Mouse (Mus musculus): ENCODE data around the gene Scn1b. TPM values are rescaled to one million over a fixed set of nuclear protein-coding genes. Genes with fewer than 3 reads are reported as not detected.

The Scn1b gene
- total and polyA plus RNA-seq, 3 experiments: 31.8 to 41.9 (median 32.5) TPM

- intact Hi-C loops (cut with DNase I): loop anchor here (5.0 kb wide), 2 partner anchors 103 to 138 kb away; partner anchors contain the start of gene Usf2
- Histone ChIP-seq H3K79me2 (replicated peaks; ENCODE audit: control insufficient read depth, insufficient read depth, low read length) (no peaks in the 10 kb centered on the region), H3K27ac (no peak overlapping the region), H3K27me3 (ENCODE audit: control insufficient read depth, insufficient read depth, low read length) (no peaks in the 10 kb centered on the region), H3K9ac (ENCODE audit: low read depth, low read length) (no peak overlapping the region), H3K36me3 (ENCODE audit: control insufficient read depth, insufficient read depth, low read length) (no peaks in the 10 kb centered on the region), H3K4me1 (ENCODE audit: control insufficient read depth, insufficient read depth, low read length) (no peaks in the 10 kb centered on the region), H3K4me3 (no peak overlapping the region)
- no peak for DNase-seq
- TF ChIP-seq CTCF (IDR thresholded peaks at IDR 0.05): peak; percentile 45
- TF ChIP-seq EP300 (IDR thresholded peaks at IDR 0.05; ENCODE audit: insufficient read depth, low read depth, low read length): no peak
- 36% methylated on average over 12 of the region's 12 CpGs for WGBS
Observed at GRCm38 (mm10) chr7:31094774-31095501, 31.9 kb downstream of the Scn1b start.

- no peak for DNase-seq
- TF ChIP-seq CTCF (IDR thresholded peaks at IDR 0.05) (no peak), EP300 (IDR thresholded peaks at IDR 0.05; ENCODE audit: insufficient read depth, low read depth, low read length) (no peak), POLR2A (IDR thresholded peaks at IDR 0.05; ENCODE audit: insufficient read depth, low read depth, low read length) (no peak)
- Histone ChIP-seq H3K27ac (peak overlapping the region; percentile 12; the same call in 1 of the 2 replicates), H3K36me3 (ENCODE audit: control insufficient read depth, insufficient read depth, low read length) (no peaks in the 10 kb centered on the region), H3K4me3 (no peak overlapping the region), H3K79me2 (replicated peaks; ENCODE audit: control insufficient read depth, insufficient read depth, low read length) (no peaks in the 10 kb centered on the region), H3K27me3 (ENCODE audit: control insufficient read depth, insufficient read depth, low read length) (no peaks in the 10 kb centered on the region), H3K9ac (ENCODE audit: low read depth, low read length) (no peak overlapping the region), H3K4me1 (ENCODE audit: control insufficient read depth, insufficient read depth, low read length) (peaks cover 7% of the 10 kb centered on the region)
- intact Hi-C loops (cut with DNase I): no loop called here
- WGBS: 74% methylated on average over 2 of the region's 2 CpGs
Observed at GRCm38 (mm10) chr7:31089721-31090120, 37.1 kb downstream of the Scn1b start.

DNA sequence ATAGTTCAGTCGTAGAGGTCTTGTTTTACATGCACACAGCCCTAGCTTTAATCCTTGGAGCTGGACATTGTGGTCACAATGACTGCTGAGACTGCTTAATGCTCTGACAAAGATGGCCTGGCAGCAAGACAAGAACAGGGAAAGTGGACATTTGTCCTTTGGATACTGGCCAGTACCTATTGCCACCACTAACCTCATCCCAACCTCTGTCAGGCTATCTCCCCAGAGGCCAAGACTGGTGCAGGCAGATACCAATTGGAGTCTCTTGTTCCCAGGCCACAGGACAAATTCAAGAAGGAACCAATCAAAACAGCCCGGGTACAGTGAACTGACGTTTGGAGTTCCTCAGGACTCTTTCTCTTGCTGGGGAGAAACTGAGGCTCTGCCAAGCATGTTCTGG lies 38.6 kb downstream of the Scn1b start:
- H3K36me3 ChIP-seq (ENCODE audit: control insufficient read depth, insufficient read depth, low read length): no peaks in the 10 kb centered on the region
- no peaks in the 10 kb centered on the region for H3K79me2 ChIP-seq (replicated peaks; ENCODE audit: control insufficient read depth, insufficient read depth, low read length)
- DNase-seq: no peak
- H3K27ac ChIP-seq: peak overlapping the region; percentile 52
- no peak overlapping the region for H3K9ac ChIP-seq (ENCODE audit: low read depth, low read length)
- peaks cover 13% of the 10 kb centered on the region for H3K4me1 ChIP-seq (ENCODE audit: control insufficient read depth, insufficient read depth, low read length)
- WGBS: 47% methylated on average over 3 of the region's 3 CpGs
- no peak for TF ChIP-seq POLR2A (IDR thresholded peaks at IDR 0.05; ENCODE audit: insufficient read depth, low read depth, low read length)
- no peak for TF ChIP-seq CTCF (IDR thresholded peaks at IDR 0.05)
- TF ChIP-seq EP300 (IDR thresholded peaks at IDR 0.05; ENCODE audit: insufficient read depth, low read depth, low read length): no peak
- no peaks in the 10 kb centered on the region for H3K27me3 ChIP-seq (ENCODE audit: control insufficient read depth, insufficient read depth, low read length)
- intact Hi-C loops (cut with DNase I): no loop called here
- no peak overlapping the region for H3K4me3 ChIP-seq

GRCm38 (mm10) chr7:31087262-31087661 lies 39.5 kb downstream of the Scn1b start:
- Histone ChIP-seq H3K4me1 (ENCODE audit: control insufficient read depth, insufficient read depth, low read length) (peaks cover 18% of the 10 kb centered on the region), H3K79me2 (replicated peaks; ENCODE audit: control insufficient read depth, insufficient read depth, low read length) (no peaks in the 10 kb centered on the region), H3K27ac (peak overlapping the region; percentile 31), H3K4me3 (no peak overlapping the region), H3K9ac (ENCODE audit: low read depth, low read length) (no peak overlapping the region), H3K27me3 (ENCODE audit: control insufficient read depth, insufficient read depth, low read length) (no peaks in the 10 kb centered on the region), H3K36me3 (ENCODE audit: control insufficient read depth, insufficient read depth, low read length) (no peaks in the 10 kb centered on the region)
- no peak for DNase-seq
- TF ChIP-seq CTCF (IDR thresholded peaks at IDR 0.05) (no peak), EP300 (IDR thresholded peaks at IDR 0.05; ENCODE audit: insufficient read depth, low read depth, low read length) (no peak), POLR2A (IDR thresholded peaks at IDR 0.05; ENCODE audit: insufficient read depth, low read depth, low read length) (no peak)
- intact Hi-C loops (cut with DNase I): no loop called here
- 45% methylated on average over 2 of the region's 2 CpGs for WGBS

DNA sequence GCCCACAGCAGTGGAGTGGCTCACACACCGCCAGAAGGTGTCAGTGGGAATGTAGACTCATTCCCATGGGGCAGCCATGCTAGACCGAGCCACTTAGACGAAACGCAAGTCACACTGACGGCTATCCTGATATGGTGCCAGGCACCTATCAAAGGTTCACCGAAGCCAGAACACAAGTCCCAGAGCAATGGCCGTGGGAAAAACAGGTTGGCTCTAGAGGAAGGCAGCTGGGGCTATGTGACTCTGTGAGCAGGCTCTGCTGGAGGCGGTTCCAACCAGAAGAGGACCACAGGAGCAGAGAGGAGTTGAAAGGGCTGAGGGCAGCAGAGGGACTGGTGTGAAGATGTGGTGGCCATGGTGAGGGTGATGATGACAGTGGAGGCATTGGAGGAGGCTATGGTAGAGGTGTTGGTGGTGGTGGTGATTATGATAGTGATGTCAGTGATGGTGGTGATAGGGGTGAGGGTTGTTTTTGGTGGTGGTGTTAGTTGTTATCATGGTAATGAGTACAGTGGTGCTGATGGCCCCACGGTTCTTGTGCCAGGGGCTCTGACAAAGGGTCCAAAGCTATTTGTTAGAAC lies 40.5 kb downstream of the Scn1b start:
- Histone ChIP-seq H3K9ac (ENCODE audit: low read depth, low read length) (no peak overlapping the region), H3K27ac (peak overlapping the region; percentile 87), H3K36me3 (ENCODE audit: control insufficient read depth, insufficient read depth, low read length) (no peaks in the 10 kb centered on the region), H3K79me2 (replicated peaks; ENCODE audit: control insufficient read depth, insufficient read depth, low read length) (no peaks in the 10 kb centered on the region), H3K27me3 (ENCODE audit: control insufficient read depth, insufficient read depth, low read length) (no peaks in the 10 kb centered on the region), H3K4me1 (ENCODE audit: control insufficient read depth, insufficient read depth, low read length) (peaks cover 18% of the 10 kb centered on the region), H3K4me3 (no peak overlapping the region)
- DNase-seq: no peak
- intact Hi-C loops (cut with DNase I): no loop called here
- TF ChIP-seq EP300 (IDR thresholded peaks at IDR 0.05; ENCODE audit: insufficient read depth, low read depth, low read length): no peak
- TF ChIP-seq CTCF (IDR thresholded peaks at IDR 0.05): no peak
- no peak for TF ChIP-seq POLR2A (IDR thresholded peaks at IDR 0.05; ENCODE audit: insufficient read depth, low read depth, low read length)
- WGBS: 78% methylated on average over 9 of the region's 9 CpGs

- intact Hi-C loops (cut with DNase I): no loop called here
- H3K4me3 ChIP-seq: no peak overlapping the region
- peak; percentile 34; the same call in 1 of the 2 replicates for TF ChIP-seq POLR2A (IDR thresholded peaks at IDR 0.05; ENCODE audit: insufficient read depth, low read depth, low read length)
- no peak for TF ChIP-seq CTCF (IDR thresholded peaks at IDR 0.05)
- peak; percentile 34; the same call in 1 of the 2 replicates for TF ChIP-seq EP300 (IDR thresholded peaks at IDR 0.05; ENCODE audit: insufficient read depth, low read depth, low read length)
Observed at GRCm38 (mm10) chr7:31085171-31085570, 41.6 kb downstream of the Scn1b start.

More at GRCm38 (mm10) chr7:31085171-31085570, 41.6 kb downstream of the Scn1b start:
- peak; percentile 71 to 77 for DNase-seq
- H3K79me2 ChIP-seq (replicated peaks; ENCODE audit: control insufficient read depth, insufficient read depth, low read length): no peaks in the 10 kb centered on the region
- H3K4me1 ChIP-seq (ENCODE audit: control insufficient read depth, insufficient read depth, low read length): peaks cover 18% of the 10 kb centered on the region
- no peaks in the 10 kb centered on the region for H3K36me3 ChIP-seq (ENCODE audit: control insufficient read depth, insufficient read depth, low read length)
- H3K9ac ChIP-seq (ENCODE audit: low read depth, low read length): no peak overlapping the region
- WGBS: 2% methylated on average over 3 of the region's 3 CpGs
- peak overlapping the region; percentile 87 for H3K27ac ChIP-seq
- H3K27me3 ChIP-seq (ENCODE audit: control insufficient read depth, insufficient read depth, low read length): no peaks in the 10 kb centered on the region
